10 mouse cellular contexts compared by ENCODE assay signal in the genomic region with DNA sequence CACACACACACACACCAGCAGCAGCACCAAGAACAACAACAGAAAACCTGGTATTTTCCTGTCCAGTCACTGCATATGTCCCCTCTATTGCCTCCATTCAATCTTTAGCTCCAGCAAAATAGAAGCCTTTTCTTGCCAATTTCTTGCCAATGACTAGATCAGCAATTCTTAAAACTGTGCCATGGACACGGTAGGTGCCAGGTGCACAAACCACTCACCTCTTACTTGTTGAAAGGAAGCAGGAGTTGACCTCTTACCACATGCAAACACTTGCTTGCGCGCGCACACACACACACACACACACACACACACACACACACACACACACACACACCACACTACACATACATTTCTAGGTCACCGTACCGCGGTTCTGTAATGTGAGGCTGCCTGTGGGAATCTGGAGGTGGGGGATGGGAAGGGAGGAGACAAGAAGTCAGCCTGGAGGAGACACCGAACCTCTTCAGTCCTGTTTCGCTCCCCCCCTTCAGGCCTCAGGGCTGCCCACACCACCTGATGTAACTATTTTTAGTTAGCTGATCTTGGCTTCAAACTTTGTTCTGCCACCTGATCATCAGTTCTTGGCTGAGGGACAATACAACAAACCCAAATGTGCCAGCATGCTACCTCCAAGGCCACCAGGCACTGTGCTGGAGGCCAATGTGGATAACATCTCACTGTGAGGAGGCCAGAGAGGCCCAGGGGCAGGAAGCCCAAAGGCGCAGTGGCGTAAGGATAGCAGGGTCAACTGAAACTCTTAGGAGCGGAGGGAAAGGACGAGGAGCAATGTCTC. TPM values are rescaled to one million over a fixed set of nuclear protein-coding genes. Genes with fewer than 3 reads are reported as not detected.
DNase-seq lines count a peak whose midpoint lies in the region; ATAC-seq lines count a peak whose summit lies in the region.
"Had no signal": no experiment of that assay in that cellular context is flagged by ENCODE, and none has a peak within 500 bp of the region (broad histone marks: within the 10 kb centered on the region; RNA-seq: fewer than 3 reads in every experiment).

No protein-coding gene starts in this region.

- peaks cover 17% of the 10 kb centered on the region for H3K36me3 ChIP-seq in limb, embryonic 13.5 days
- H3K36me3 ChIP-seq in limb, embryonic 10.5 days, result peaks cover 19% of the 10 kb centered on the region; the same call in 1 of the 2 replicates
- H3K36me3 ChIP-seq in forebrain, embryonic 10.5 days (replicated peaks), result peaks cover 14% of the 10 kb centered on the region
- H3K36me3 ChIP-seq: liver, embryonic 15.5 days had no signal

- H3K4me1 ChIP-seq in limb, embryonic 13.5 days, result peaks cover 20% of the 10 kb centered on the region
- H3K4me1 ChIP-seq in limb, embryonic 10.5 days, result peaks cover 28% of the 10 kb centered on the region
- H3K4me1 ChIP-seq in forebrain, embryonic 10.5 days, result peaks cover 25% of the 10 kb centered on the region

- H3K9ac ChIP-seq in limb, embryonic 13.5 days, result 0 out of 2 replicates have a peak overlapping the region, but pooled peaks have one; percentile 13
- H3K9ac ChIP-seq: liver, embryonic 15.5 days had no signal

- no peak overlapping the region for H3K4me3 ChIP-seq in limb, embryonic 13.5 days
- no peak overlapping the region for H3K4me3 ChIP-seq in limb, embryonic 10.5 days
- no peak overlapping the region for H3K4me3 ChIP-seq in forebrain, embryonic 10.5 days
- H3K4me3 ChIP-seq: liver, embryonic 15.5 days had no signal

- no peak for ATAC-seq in limb, embryonic 13.5 days (ENCODE audit: low FRiP score, low read depth)
- ATAC-seq: hindbrain, postnatal 0 days had no signal

- H3K4me2 ChIP-seq in limb, embryonic 13.5 days (replicated peaks), result no peak overlapping the region
- H3K4me2 ChIP-seq: liver, embryonic 15.5 days had no signal

- no peaks in the 10 kb centered on the region for H3K9me3 ChIP-seq in limb, embryonic 13.5 days
- no peaks in the 10 kb centered on the region for H3K9me3 ChIP-seq in limb, embryonic 10.5 days (replicated peaks)
- no peaks in the 10 kb centered on the region; the same call in 1 of the 2 replicates for H3K9me3 ChIP-seq in forebrain, embryonic 10.5 days
- H3K9me3 ChIP-seq: liver, embryonic 15.5 days had no signal

- peaks cover 13% of the 10 kb centered on the region for H3K27me3 ChIP-seq in limb, embryonic 13.5 days
- H3K27me3 ChIP-seq in limb, embryonic 10.5 days (ENCODE audit: low read depth, poor library complexity, severe bottlenecking), result peaks cover 18% of the 10 kb centered on the region
- H3K27me3 ChIP-seq in forebrain, embryonic 10.5 days (ENCODE audit: poor library complexity, severe bottlenecking), result peaks cover 16% of the 10 kb centered on the region

- no peak for DNase-seq in limb, embryonic 10.5 days (ENCODE audit: low spot score)
- peak; percentile 97 for DNase-seq in brain, adult 2 months (ENCODE audit: low read depth, low spot score)
- DNase-seq in heart, adult 9 months (ENCODE audit: low spot score in 2 of 2), result peak; percentile 74 to 78
- peak; percentile 67 for DNase-seq in thymus, postnatal 0 days (ENCODE audit: low spot score)
- DNase-seq in spleen, adult 12 weeks (ENCODE audit: low spot score), result no peak
- DNase-seq in forebrain, embryonic 10.5 days (ENCODE audit: extremely low spot score, low spot score), result no peak
- DNase-seq in left cerebral cortex, adult 11 months (ENCODE audit: low spot score), result no peak

- WGBS in limb, embryonic 13.5 days, result 80% methylated on average over 13 of the region's 13 CpGs
- WGBS in limb, embryonic 10.5 days, result 89% methylated on average over 13 of the region's 13 CpGs
- WGBS in forebrain, embryonic 10.5 days, result 88% methylated on average over 13 of the region's 13 CpGs

- no peak overlapping the region for H3K27ac ChIP-seq in limb, embryonic 13.5 days
- H3K27ac ChIP-seq in limb, embryonic 10.5 days, result no peak overlapping the region
- no peak overlapping the region for H3K27ac ChIP-seq in forebrain, embryonic 10.5 days
- H3K27ac ChIP-seq: hindbrain, postnatal 0 days; liver, embryonic 15.5 days had no signal

RNA-seq across cellular contexts. Expression of gene Plekhf1, which starts 3.0 kb away (rescaled TPM):
- polyA plus RNA-seq in limb, embryonic 13.5 days (2015; fragmentation: Nextera tagmentation; extraction: Ambion mirVana), result 3.6 and 3.7 TPM in 2 replicates
- polyA plus RNA-seq in limb, embryonic 10.5 days (2016; fragmentation: Nextera tagmentation; extraction: Ambion mirVana), result 2.9 and 4.3 TPM in 2 replicates
- 8.1 and 8.8 TPM in 2 replicates for polyA plus RNA-seq in thymus, postnatal 0 days (2015; fragmentation: Nextera tagmentation; extraction: Ambion mirVana)
- 2.5 and 2.6 TPM in 2 replicates for polyA plus RNA-seq in forebrain, embryonic 10.5 days (2016; fragmentation: Nextera tagmentation; extraction: Ambion mirVana)

RNA-seq across cellular contexts. Expression of gene 1600014C10Rik, which starts 41.8 kb away (rescaled TPM):
- polyA plus RNA-seq in limb, embryonic 13.5 days (2015; fragmentation: Nextera tagmentation; extraction: Ambion mirVana), result 18.3 and 19.8 TPM in 2 replicates
- polyA plus RNA-seq in limb, embryonic 10.5 days (2016; fragmentation: Nextera tagmentation; extraction: Ambion mirVana), result 12.2 and 14.5 TPM in 2 replicates
- polyA plus RNA-seq in thymus, postnatal 0 days (2015; fragmentation: Nextera tagmentation; extraction: Ambion mirVana), result 52.8 and 59.9 TPM in 2 replicates
- polyA plus RNA-seq in forebrain, embryonic 10.5 days (2016; fragmentation: Nextera tagmentation; extraction: Ambion mirVana), result 14.3 and 14.5 TPM in 2 replicates

RNA-seq across cellular contexts. Expression of gene Pop4, which starts 46.5 kb away (rescaled TPM):
- 67.0 TPM in 2 replicates for polyA plus RNA-seq in limb, embryonic 13.5 days (2015; fragmentation: Nextera tagmentation; extraction: Ambion mirVana)
- 82.9 and 89.6 TPM in 2 replicates for polyA plus RNA-seq in limb, embryonic 10.5 days (2016; fragmentation: Nextera tagmentation; extraction: Ambion mirVana)
- polyA plus RNA-seq in thymus, postnatal 0 days (2015; fragmentation: Nextera tagmentation; extraction: Ambion mirVana), result 57.9 and 58.9 TPM in 2 replicates
- polyA plus RNA-seq in forebrain, embryonic 10.5 days (2016; fragmentation: Nextera tagmentation; extraction: Ambion mirVana), result 92.0 and 98.3 TPM in 2 replicates

Comparison
In these comparisons a context has a peak if more than half of its experiments do, and no peak if none do; other contexts are left out.
1. DNase-seq: peak in brain, adult 2 months (single experiment), heart, adult 9 months (2 of 2) and thymus, postnatal 0 days (single experiment); none in limb, embryonic 10.5 days (single experiment), spleen, adult 12 weeks (single experiment), forebrain, embryonic 10.5 days (single experiment) and left cerebral cortex, adult 11 months (single experiment).